Comparison of ENCODE assay signal across 19 mouse cellular contexts in the genomic region with DNA sequence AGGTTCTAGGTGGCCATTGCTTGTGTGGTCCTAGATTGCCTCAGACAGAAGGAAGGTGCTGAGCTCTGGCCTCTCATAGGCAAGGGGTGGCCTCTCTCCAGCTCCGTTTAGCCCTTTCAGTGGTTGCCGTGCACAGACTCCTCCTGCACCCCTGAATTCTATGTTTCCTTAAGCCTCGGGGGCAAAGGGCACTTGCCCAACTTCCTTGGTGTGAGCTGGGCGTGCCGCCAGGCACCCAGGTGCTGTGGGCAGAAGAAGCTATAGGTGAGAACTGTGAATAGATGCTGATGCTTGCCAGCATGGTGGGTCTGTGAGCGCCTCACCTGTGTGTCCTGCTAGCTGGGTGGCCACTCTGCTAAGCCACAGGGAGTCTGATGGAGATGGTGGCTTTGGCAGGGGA.
DNase-seq lines count a peak whose midpoint lies in the region; ATAC-seq and TF ChIP-seq lines count a peak whose summit lies in the region.
"Had no signal": no experiment of that assay in that cellular context is flagged by ENCODE, and none has a peak within 500 bp of the region (broad histone marks: within the 10 kb centered on the region; RNA-seq: fewer than 3 reads in every experiment).

No protein-coding gene starts in this region.

- peaks cover 20% of the 10 kb centered on the region for H3K27me3 ChIP-seq in hindbrain, embryonic 10.5 days (ENCODE audit: insufficient read depth, poor library complexity, severe bottlenecking)
- no peaks in the 10 kb centered on the region for H3K27me3 ChIP-seq in hindbrain, postnatal 0 days (ENCODE audit: insufficient read depth, low read length)
- no peaks in the 10 kb centered on the region for H3K27me3 ChIP-seq in liver, embryonic 14.5 days (ENCODE audit: control insufficient read depth, insufficient read depth, low read length)
- H3K27me3 ChIP-seq in intestine, embryonic 16.5 days (replicated peaks; ENCODE audit: control insufficient read depth, insufficient read depth, low read length) = no peaks in the 10 kb centered on the region
- H3K27me3 ChIP-seq in limb, embryonic 10.5 days (ENCODE audit: low read depth, poor library complexity, severe bottlenecking) = no peaks in the 10 kb centered on the region
- H3K27me3 ChIP-seq: forebrain, embryonic 15.5 days; heart, embryonic 13.5 days; lung, embryonic 15.5 days; neural tube, embryonic 12.5 days had no signal

- TF ChIP-seq EP300 in liver, embryonic 14.5 days (IDR thresholded peaks at IDR 0.05; ENCODE audit: low read depth) = no peak

- 91% methylated on average over 6 of the region's 6 CpGs for WGBS in hindbrain, embryonic 10.5 days
- 82% methylated on average over 6 of the region's 6 CpGs for WGBS in hindbrain, postnatal 0 days
- WGBS in liver, embryonic 14.5 days (ENCODE audit: insufficient replicate concordance) = 76% methylated on average over 6 of the region's 6 CpGs
- 63% methylated on average over 6 of the region's 6 CpGs for WGBS in intestine, embryonic 16.5 days
- 89% methylated on average over 6 of the region's 6 CpGs for WGBS in limb, embryonic 10.5 days

- H3K4me2 ChIP-seq in hindbrain, postnatal 0 days (ENCODE audit: low read depth, low read length) = no peak overlapping the region
- H3K4me2 ChIP-seq in liver, embryonic 14.5 days (ENCODE audit: low read depth) = no peak overlapping the region
- H3K4me2 ChIP-seq in intestine, embryonic 16.5 days (ENCODE audit: low read depth, low read length) = peak overlapping the region; percentile 13; the same call in 1 of the 2 replicates
- H3K4me2 ChIP-seq: forebrain, embryonic 15.5 days; heart, embryonic 13.5 days; lung, embryonic 15.5 days; neural tube, embryonic 12.5 days had no signal

- no peaks in the 10 kb centered on the region for H3K9me3 ChIP-seq in hindbrain, embryonic 10.5 days
- H3K9me3 ChIP-seq in hindbrain, postnatal 0 days (ENCODE audit: low read length) = no peaks in the 10 kb centered on the region
- H3K9me3 ChIP-seq in liver, embryonic 14.5 days (ENCODE audit: control insufficient read depth, low read length) = no peaks in the 10 kb centered on the region
- H3K9me3 ChIP-seq in intestine, embryonic 16.5 days (ENCODE audit: control insufficient read depth, low read length) = no peaks in the 10 kb centered on the region
- H3K9me3 ChIP-seq in limb, embryonic 10.5 days (replicated peaks) = no peaks in the 10 kb centered on the region
- H3K9me3 ChIP-seq: forebrain, embryonic 15.5 days; heart, embryonic 13.5 days; lung, embryonic 15.5 days; neural tube, embryonic 12.5 days had no signal

- peak overlapping the region; percentile 69; the same call in 1 of the 2 replicates for H3K27ac ChIP-seq in hindbrain, embryonic 10.5 days
- no peak overlapping the region for H3K27ac ChIP-seq in hindbrain, postnatal 0 days
- peak overlapping the region; percentile 97 for H3K27ac ChIP-seq in liver, embryonic 14.5 days
- peak overlapping the region; percentile 43; the same call in 1 of the 2 replicates for H3K27ac ChIP-seq in intestine, embryonic 16.5 days (ENCODE audit: low read length)
- peak overlapping the region; percentile 19; the same call in 1 of the 2 replicates for H3K27ac ChIP-seq in limb, embryonic 10.5 days
- H3K27ac ChIP-seq: forebrain, embryonic 15.5 days; heart, embryonic 13.5 days; neural tube, embryonic 12.5 days had no signal

- no peak for DNase-seq in hindbrain, embryonic 10.5 days (ENCODE audit: low spot score)
- no peak for DNase-seq in hindbrain, postnatal 0 days (ENCODE audit: low spot score)
- DNase-seq in liver, embryonic 14.5 days (ENCODE audit: low read depth in 3 of 3, low spot score in 3 of 3) = no peak
- DNase-seq in liver = no peak
- DNase-seq in limb, embryonic 10.5 days (ENCODE audit: low spot score) = no peak
- no peak for DNase-seq in cerebellum, adult 11 months
- DNase-seq: adrenal gland, postnatal 25 days; cerebellum, adult 9-11 months; embryo, embryonic 11 days; heart, postnatal 36 days; left cerebral cortex, postnatal 4 days; thymus, postnatal 25 days had no signal

- no peak for TF ChIP-seq CTCF in hindbrain, postnatal 0 days (IDR thresholded peaks at IDR 0.05; ENCODE audit: low read depth)
- no peak for TF ChIP-seq CTCF in liver, embryonic 14.5 days (IDR thresholded peaks at IDR 0.05; ENCODE audit: low read depth)

- no peak for ATAC-seq in hindbrain, postnatal 0 days
- ATAC-seq in liver, embryonic 14.5 days (ENCODE audit: insufficient read depth) = no peak
- peak; percentile 34 for ATAC-seq in intestine, embryonic 16.5 days
- ATAC-seq in megakaryocyte progenitor cell, adult 5-6 weeks (replicated peaks; ENCODE audit: poor library complexity) = no peak
- ATAC-seq: forebrain, embryonic 15.5 days; hindbrain, embryonic 16.5 days had no signal

- H3K4me1 ChIP-seq in hindbrain, embryonic 10.5 days (replicated peaks) = peaks cover 97% of the 10 kb centered on the region
- H3K4me1 ChIP-seq in hindbrain, postnatal 0 days (ENCODE audit: insufficient read depth, low read length) = peaks cover 14% of the 10 kb centered on the region
- H3K4me1 ChIP-seq in liver, embryonic 14.5 days (replicated peaks; ENCODE audit: control insufficient read depth in 2 of 2, insufficient read depth in 2 of 2, low read length in 1 of 2) = peaks cover 47 to 51% of the 10 kb centered on the region in 2 experiments
- H3K4me1 ChIP-seq in intestine, embryonic 16.5 days (ENCODE audit: control insufficient read depth, insufficient read depth, low read length) = peaks cover 63% of the 10 kb centered on the region
- H3K4me1 ChIP-seq in limb, embryonic 10.5 days = peaks cover 91% of the 10 kb centered on the region

- no peaks in the 10 kb centered on the region for H3K36me3 ChIP-seq in hindbrain, embryonic 10.5 days
- H3K36me3 ChIP-seq in hindbrain, postnatal 0 days (ENCODE audit: insufficient read depth, low read length) = no peaks in the 10 kb centered on the region
- H3K36me3 ChIP-seq in liver, embryonic 14.5 days (replicated peaks; ENCODE audit: control insufficient read depth, insufficient read depth, low read depth) = no peaks in the 10 kb centered on the region
- H3K36me3 ChIP-seq in intestine, embryonic 16.5 days (ENCODE audit: control insufficient read depth, insufficient read depth, low read length) = no peaks in the 10 kb centered on the region
- H3K36me3 ChIP-seq in limb, embryonic 10.5 days = no peaks in the 10 kb centered on the region
- H3K36me3 ChIP-seq: forebrain, embryonic 15.5 days; heart, embryonic 13.5 days; lung, embryonic 15.5 days; neural tube, embryonic 12.5 days had no signal

- no peak overlapping the region for H3K9ac ChIP-seq in hindbrain, postnatal 0 days (replicated peaks; ENCODE audit: low read length)
- H3K9ac ChIP-seq in liver, embryonic 14.5 days (replicated peaks) = no peak overlapping the region
- H3K9ac ChIP-seq in intestine, embryonic 16.5 days (ENCODE audit: low read depth, low read length) = peak overlapping the region; percentile 47; the same call in 1 of the 2 replicates
- H3K9ac ChIP-seq: forebrain, embryonic 15.5 days; lung, embryonic 15.5 days; neural tube, embryonic 12.5 days had no signal

- H3K4me3 ChIP-seq in hindbrain, embryonic 10.5 days = no peak overlapping the region
- H3K4me3 ChIP-seq in hindbrain, postnatal 0 days (ENCODE audit: low read length) = no peak overlapping the region
- H3K4me3 ChIP-seq in liver, embryonic 14.5 days (ENCODE audit: insufficient read depth in 1 of 2, low read depth in 2 of 2, low read length in 2 of 2) = no peak overlapping the region
- no peak overlapping the region for H3K4me3 ChIP-seq in intestine, embryonic 16.5 days (ENCODE audit: low read length)
- H3K4me3 ChIP-seq in limb, embryonic 10.5 days = no peak overlapping the region
- H3K4me3 ChIP-seq: forebrain, embryonic 15.5 days; heart, embryonic 13.5 days; lung, embryonic 15.5 days; neural tube, embryonic 12.5 days had no signal
